Mouse (Mus musculus) 3134 (cell line): ENCODE measurements around the gene Slbp.

Experiments
- DNase-seq: peaks from one replicate; pipeline ENCODE4 v3.0.0-alpha.2; 2011; ENCODE audit warnings: low spot score; ENCODE audit not compliant: insufficient read length; ENCODE audit errors: extremely low read depth

Slbp gene

GRCm38 (mm10) chr5:33651921-33652782, at the start of gene Slbp:
Gene Slbp (minus strand): TSS chr5:33652574.
- DNase-seq, result peak; percentile 98

DNA sequence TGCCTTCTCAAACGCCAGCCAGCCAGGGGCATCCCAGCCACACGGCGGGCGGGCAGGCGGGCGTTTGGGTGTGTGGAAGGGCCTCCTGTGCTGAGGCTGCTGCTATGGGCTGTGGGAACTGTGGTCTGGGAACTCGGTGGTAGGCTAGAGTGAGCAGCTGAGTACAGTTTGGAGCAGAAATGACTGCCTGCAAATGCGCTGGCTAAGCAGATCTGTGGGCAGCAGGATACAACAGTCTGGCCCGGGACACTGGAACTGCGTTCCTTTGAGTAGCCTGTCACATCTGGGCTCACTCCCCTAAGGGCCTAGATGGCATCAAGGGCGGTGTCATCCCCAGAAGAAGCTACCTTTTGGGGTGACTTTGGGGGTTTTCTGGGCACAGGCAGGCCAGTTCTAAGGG, 49.5 kb upstream of the Slbp start:
- no peak for DNase-seq

DNA sequence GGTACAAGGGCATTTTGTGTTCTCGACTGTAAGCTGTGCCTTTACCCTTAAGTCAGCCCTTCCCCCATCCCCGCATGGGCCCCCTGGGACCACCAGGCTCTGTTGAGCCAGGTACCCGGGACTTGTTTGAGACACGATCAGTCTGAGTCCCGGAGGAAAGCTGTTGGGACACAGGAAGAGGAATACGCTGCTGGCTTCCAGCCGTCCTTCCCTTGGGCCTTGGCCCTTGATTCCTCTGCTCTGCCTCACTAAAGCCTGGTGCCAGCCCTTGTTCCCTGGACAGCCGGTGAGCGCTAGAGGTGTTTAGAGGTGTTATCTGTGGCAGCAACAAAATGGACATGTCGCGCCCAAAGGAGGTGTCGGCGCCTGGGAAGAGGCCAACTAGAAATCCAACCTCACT, 47.6 kb upstream of the Slbp start:
- no peak for DNase-seq

DNA sequence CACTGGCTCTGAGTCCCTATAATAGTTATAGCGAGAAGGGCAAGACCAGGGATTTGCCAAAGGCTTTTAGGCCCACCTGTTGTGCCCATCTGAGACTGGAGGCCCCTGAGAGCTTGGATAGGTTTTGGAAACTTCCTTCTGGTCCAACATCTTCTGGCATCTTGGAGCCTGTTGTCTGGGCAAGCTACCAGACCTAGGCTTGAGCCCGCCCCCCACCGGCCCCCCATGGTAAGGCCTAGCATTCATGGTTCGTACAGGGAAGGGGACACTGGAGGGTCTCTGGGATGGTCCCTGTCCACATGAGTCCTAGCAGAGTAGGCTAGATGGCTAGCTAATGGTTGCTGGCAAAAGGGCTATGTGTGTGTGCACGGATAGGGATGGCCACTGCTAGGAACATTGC, 46.3 kb upstream of the Slbp start:
- no peak for DNase-seq

GRCm38 (mm10) chr5:33697947-33698512, 45.7 kb upstream of the Slbp start:
- DNase-seq, result no peak

DNA sequence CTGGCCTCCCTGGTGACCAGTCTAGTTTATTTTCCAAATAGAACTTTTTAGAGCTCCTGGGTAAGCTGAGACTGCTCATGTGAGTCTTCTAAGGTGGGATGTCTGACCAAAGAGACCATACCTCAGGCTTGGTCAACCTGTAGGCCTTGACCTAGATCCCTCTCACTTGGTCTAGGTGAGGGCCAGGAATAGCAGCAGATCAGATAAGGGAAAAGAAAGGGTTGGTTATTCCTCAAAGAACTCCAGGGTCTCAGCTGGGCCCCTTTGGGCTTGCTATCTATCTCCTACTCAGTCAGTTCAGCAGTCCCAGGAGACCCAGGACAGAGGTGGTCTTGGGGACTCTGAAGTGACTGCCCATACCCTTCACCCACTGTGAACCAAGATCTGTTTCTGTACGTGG, 45.2 kb upstream of the Slbp start:
- no peak for DNase-seq

DNA sequence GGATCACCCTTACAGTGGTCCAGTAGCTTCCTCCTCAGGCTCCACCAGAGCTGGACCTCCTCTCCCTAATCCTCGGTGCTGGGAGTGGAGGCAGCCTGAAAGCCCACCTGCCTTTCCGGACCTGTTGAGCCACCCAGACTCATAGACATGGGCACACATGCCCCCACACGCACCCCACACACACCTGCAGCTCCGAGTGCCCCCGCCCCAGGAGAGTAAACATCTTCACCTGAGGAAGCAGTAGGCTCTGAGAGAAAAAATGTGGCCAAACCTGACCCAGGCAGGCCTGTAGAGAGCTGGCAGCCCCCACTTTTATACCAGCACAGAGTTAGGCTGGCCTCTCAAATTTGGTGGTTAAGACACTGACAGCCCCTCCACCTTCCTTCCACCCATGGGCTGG, 44.1 kb upstream of the Slbp start:
- DNase-seq, result no peak

- DNase-seq, result no peak
Measured at GRCm38 (mm10) chr5:33695718-33696121, 43.3 kb upstream of the Slbp start.

- DNase-seq, result no peak
Measured at GRCm38 (mm10) chr5:33694848-33695717, 42.7 kb upstream of the Slbp start.

DNA sequence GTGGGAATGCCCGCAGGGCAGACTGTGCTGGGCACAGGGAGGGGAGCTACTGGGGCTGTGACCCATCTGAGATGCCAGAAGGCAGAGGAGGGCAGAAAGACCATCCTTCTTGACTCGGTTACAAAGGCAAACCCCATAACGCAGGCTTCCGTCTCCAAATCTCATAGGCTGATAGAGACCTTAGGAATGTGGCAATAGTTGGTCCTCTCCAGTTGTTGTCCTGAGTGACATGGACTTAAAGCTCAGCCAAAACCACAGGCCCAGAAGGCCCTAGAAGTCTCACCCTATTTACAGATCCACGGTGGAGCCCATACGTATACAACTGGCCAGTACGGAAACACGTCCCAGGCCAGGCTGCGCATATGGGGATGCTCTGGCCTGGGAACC, 42.1 kb upstream of the Slbp start:
- no peak for DNase-seq

GRCm38 (mm10) chr5:33692393-33692792, 40.0 kb upstream of the Slbp start:
- no peak for DNase-seq

DNA sequence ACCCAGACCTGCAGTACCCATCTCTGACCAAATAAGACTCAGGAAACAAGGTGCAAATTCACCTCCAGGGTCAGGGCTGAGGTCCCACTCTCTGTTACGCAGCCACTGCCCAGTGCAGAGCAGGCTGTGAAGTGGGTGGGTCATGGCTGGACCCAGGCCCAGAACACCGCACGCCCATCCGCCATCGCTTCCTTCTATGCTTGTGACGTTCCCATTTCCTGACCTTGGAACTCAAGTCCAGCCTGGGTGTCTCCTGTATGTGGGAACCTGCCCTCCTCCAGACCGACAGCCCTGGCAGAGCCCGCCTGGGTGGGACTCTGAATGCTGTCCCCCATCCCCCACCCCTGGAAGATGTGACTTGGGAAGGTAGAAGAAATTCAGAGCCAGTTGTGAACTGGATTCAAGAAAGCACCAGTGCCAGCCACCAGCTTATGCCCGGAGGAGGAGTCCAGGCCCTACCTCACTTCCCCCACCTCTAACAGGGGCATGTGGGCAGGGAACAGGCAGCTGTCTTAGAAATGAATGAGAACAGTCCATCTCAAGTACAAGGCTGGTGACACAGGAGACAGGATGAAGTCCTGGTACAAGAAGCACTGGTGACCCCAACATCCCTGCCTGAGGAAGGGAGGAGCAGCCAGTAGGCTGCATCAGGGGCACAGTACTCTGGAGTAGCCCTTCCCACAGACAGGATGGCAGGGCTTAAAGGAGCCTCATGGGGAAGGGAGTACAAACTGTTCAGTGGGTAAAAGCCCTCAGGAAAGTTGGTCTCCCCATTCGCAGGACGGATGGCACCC, 37.7 kb upstream of the Slbp start:
- DNase-seq, result no peak

DNA sequence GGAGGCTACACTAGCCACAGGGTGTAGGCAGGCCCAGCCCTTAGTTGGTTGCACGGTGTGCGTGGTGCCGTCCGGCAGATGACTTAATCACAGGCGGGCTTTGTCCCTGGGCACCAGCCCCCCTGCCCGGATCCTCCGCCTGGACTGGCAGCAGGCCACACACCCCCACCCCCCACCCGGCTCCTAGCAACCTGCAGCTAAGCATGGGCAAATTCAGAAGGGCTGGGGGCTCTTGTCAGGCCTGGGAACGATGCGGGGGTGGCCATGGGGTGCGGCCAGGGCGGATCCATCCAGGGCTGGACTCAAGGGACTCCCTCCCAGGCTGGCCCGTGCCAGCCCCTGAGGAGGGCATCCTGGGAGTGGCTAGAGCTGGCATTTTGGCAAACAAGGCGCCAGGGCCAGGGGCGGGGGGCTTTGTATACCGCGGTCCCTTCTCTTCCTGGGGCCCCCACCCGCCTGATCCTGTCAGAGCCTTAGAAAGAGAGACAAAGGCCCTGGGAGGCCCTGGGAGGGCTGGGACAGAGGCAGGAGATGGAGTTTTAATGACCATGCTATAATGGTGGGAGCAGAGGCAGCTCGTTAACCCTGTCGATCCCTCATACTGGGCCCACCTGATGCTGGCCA, 37.0 kb upstream of the Slbp start:
- DNase-seq, result no peak

GRCm38 (mm10) chr5:33688278-33689220, 36.2 kb upstream of the Slbp start:
- DNase-seq, result no peak

- DNase-seq, result no peak
Measured at GRCm38 (mm10) chr5:33687142-33687541, 34.8 kb upstream of the Slbp start.

- DNase-seq, result no peak
Measured at GRCm38 (mm10) chr5:33684932-33685331, 32.6 kb upstream of the Slbp start.

- no peak for DNase-seq
Measured at GRCm38 (mm10) chr5:33683897-33684652, 31.7 kb upstream of the Slbp start.

GRCm38 (mm10) chr5:33682963-33683362, 30.6 kb upstream of the Slbp start:
- DNase-seq, result no peak
